Mouse (Mus musculus): ENCODE data around the gene Tctn3.
A peak's percentile ranks its signal among the peaks of the same experiment; 100 is the strongest.
"Not testable (repeated sequence)": the region's sequence is repeated elsewhere in the genome, so short reads cannot be mapped to it uniquely, and the experiment has no call there.

Tctn3 gene

DNA sequence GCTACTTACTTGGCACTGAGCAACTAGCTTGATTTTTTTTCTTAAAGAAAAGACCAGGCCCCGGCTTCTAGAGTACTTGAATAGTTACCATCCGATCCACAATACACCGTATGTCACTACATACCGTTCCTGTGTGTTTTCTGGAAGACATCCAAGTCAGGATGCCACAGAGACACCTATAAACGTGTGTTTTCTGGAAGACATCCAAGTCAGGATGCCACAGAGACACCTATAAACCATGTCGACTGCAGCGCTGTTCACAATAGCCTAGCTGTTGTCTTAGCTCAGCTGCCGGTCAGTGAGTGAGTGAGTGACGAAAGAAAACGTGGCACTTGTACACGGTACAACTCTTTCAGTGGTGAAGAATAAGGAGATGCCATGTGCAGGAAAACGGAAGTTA is 13.9 kb upstream of the Tctn3 start:
- DNase-seq (ENCODE audit: low spot score in 2 of 2) = no peak

DNA sequence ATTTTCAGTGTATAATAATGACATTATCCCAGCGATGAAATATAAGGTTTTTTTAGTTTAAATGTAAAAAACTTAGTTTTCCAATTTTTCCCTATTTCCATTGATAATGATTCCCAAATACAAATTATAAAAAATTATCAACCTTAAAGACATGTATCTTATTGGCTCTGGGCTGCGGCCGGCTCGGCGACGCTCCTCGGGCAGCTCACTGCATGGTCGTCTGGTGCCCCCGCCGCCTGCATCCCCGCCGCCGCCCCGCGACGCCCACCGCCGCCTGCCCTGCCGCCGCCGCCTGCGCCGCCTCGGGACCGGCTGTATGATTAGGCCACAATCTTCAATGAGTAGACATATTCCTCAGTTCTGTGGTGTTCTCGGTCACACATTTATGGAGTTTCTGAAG is 9.6 kb upstream of the Tctn3 start:
- not testable (repeated sequence) for DNase-seq (ENCODE audit: low spot score in 2 of 2)

DNA sequence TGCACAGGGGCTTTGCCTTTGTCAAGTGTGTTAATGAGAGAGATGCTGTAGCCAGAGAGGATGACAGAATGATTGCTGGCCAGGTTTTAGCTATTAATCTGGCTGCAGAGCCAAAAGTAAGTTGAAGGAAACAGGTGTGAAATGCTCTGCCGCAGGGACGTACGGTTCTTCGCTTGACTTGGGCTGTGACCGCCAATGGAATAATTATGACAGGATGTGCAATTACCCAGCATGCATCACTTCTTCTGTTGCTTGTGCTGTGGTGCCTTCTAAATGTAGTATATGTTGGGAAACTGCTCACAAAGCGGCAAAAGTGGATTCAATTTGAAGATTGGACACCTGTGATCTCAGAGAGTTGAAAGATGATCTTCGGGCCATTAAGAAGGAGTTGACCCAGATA is 4.0 kb upstream of the Tctn3 start:
- no peak for DNase-seq (ENCODE audit: low spot score in 2 of 2)

DNA sequence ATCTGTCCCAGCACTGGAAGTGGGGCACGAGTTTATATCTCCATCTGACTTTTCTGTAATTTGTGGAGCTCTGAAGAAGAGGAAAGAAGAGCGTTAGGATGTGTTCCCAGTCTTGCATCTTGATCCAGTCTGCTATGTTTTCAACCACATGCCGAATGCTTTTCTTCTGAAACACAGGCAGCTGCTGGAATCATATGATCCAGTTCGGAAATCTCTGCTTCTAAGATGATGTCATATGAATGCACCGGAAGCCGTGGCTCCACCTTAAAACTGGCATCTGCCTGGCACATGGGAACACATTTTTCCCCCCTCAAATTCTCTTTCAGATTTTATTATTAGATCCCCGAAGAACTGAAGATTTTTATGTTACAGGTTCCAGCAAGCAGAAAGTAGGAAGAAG is 2.8 kb upstream of the Tctn3 start:
- no peak for DNase-seq (ENCODE audit: low spot score in 2 of 2)

DNA sequence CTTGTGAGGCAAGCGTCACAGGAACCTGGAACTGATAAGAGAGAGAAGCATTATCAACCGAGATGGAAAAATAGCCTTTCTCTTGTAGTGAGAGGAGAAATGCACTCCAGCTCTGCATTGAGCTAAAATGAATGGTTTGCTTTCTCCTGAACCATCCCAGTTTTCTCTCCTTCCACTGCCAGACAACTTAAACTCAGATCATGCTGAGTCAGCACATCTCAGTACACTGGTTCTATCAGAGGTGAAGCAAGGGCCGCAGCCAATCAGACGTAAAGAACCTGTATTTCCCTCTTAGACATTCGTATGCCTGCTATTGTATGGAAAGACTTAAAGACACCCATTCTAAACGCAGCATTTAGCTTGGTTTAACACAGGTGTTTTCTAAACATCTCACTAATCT is 4.4 kb downstream of the Tctn3 start:
- no peak for DNase-seq (ENCODE audit: low spot score in 2 of 2)

DNA sequence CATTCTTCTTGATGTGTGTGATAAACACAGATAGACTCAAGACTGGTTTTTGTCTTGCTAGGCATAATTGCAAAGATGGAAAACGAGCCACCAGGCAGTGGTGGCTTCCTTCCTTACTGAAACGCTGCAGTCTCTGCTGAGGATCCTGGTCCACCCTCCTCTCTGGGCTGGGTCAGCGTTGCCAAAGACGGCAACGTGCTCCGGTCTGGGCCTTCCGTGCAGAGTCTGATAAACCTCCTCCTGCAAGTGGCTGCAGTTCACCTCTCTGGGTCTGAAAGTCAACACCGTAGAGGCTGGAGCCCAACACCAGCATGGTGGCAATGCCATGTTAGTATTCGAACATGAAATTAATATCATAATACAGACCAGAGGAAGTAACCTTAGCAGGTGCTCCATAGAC is 6.8 kb downstream of the Tctn3 start:
- DNase-seq (ENCODE audit: low spot score in 2 of 2) = no peak

DNA sequence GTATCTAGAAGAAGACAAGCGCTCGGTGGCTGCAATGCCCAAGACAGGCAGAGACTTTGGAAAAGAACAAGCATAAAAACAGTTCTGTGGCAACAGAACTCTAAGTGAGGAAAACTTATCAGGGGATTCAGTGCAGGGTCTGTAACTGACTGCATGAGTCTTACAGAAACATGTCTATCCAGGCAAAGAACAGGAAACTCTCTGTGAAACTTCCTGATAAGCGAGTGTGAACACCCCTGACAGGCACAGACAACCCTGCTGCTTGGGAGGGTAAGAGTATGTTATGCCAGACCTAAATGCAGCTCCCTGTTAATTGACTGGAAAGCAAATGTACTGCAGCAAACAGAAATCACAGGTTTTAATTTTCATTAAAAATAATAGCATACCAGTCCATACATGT is 10.2 kb downstream of the Tctn3 start:
- DNase-seq (ENCODE audit: low spot score in 2 of 2) = no peak

DNA sequence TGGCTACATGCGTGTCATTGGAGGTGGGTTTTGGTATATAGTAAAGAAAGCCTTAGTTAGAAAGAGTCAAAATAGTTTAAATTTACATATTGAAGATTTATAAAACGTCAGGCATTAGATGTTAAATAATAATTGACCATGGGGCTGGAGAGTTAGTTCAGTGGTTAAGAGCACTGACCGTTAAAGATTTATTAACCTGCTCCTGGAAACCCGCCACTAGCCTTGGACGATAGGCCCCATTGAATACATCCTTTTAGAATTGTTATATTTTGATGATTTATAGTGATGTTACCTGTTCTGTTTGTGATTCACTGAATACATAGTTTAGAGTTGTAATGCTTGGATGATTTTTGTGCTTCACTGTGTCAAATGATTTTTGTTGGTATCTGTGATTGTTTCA is 11.2 kb downstream of the Tctn3 start:
- DNase-seq (ENCODE audit: low spot score in 2 of 2) = not testable (repeated sequence)

DNA sequence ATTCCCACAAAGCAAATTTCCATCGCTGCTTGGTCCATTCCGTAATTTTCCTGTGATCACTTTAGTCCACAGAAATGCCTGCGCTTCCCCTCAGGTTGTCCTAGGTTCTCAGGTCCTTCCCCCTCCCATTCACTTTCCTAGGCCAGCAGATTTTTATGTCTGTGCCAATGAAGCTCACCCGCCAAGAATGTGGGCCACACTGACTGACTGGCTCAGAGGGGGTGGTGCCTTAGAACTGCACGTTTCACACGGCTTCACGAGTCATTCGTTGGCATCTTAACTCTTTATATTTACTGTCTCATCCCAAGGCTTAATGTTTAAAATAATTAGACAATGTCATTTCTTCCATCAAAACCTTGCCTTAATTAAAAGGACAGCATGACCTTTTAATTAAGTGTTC is 16.2 kb downstream of the Tctn3 start:
- DNase-seq (ENCODE audit: low spot score in 2 of 2) = no peak

DNA sequence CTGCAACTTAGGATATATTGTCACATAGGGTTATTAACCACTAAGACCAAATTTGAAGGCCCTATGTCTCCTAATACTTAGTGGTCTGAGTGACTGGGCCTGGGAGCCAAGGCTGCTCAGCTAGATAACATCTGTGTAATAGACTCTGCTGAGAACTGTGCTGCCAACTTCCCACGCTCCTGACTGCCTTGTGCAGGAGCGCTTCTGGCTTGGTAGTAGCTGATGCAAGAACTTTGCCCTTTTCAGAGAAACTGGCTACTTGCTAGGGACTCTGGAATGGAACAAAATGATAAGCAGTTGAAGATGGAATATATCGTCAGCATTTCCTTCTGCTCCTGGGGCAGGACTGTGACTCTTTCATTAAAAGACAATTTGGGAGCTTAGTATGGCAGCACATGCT is 16.8 kb downstream of the Tctn3 start:
- DNase-seq (ENCODE audit: low spot score in 2 of 2) = no peak

DNA sequence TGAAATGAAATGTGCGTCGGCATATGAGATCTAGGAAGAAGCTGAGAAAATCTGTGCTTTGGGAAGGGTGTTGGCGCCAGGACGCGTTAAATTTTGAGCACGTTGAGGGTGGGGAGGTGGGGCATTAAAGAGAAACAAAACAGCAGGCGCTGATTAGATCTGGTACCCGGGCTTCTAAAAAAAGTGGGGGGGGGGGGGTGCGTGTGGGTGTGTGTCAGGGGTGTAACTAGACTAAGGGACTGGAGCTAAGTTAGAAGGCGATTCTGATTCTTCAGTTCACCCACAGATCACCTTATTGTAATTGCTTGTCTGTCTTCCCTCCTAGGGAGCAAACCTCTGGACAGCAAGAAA is 22.5 kb downstream of the Tctn3 start:
- no peak for DNase-seq (ENCODE audit: low spot score in 2 of 2)

DNA sequence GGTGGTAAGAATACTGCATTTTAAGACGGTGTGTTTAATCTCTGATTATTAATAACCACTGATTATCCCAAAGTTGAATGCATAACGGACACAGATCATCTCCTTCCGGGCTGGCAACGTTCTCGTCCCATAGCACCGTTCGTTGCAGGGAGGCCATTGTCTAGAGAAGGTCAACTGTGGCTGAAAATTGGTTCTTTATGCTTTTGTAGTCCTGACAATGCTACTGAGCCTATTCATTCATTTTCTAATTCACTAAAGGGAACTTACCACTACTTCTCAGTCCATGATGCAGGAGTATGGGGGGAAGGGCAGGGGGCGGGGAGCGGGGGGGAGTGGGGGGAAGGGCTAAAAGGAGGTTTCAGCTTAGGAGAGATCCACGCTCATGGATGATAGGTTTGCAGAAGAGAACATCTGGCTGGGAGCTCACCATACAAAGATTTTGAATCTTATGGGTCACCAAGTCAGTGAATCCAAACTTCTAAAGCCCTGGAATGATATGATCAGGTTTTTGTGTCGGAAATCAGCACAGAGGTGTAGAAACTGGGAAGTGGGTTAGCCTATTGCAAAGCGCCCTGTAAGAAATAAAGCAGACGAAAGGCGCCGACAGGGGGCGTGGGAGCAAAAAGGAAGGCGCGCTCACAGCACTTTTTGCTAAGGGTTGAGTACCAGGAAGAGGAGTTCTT is 23.0 kb downstream of the Tctn3 start:
- DNase-seq (ENCODE audit: low spot score in 2 of 2) = peak; percentile 76 to 85

DNA sequence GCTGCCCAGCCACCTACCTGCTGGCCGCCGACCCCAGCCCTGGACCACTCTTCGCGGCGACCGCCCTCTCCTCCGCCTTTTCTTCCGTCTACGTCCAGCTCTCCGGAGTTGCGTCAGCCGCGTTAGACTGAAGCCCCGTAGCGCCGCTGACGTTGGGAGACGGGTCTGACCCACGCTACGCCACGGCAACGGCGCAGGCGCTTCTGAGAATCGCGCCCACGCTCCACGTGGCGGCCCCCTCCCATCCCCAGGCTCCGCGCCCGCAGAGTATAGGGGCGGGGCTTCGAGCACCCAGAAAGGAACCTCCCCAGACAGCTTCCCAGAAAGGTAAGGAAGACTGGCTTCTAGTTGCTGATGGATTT is 23.8 kb downstream of the Tctn3 start, which contains the start of gene Aldh18a1:
Gene Aldh18a1 (minus strand): TSS at position 171 of the 362 bp plus-strand sequence.
- DNase-seq (ENCODE audit: low spot score in 2 of 2) = peak; percentile 87 to 89

DNA sequence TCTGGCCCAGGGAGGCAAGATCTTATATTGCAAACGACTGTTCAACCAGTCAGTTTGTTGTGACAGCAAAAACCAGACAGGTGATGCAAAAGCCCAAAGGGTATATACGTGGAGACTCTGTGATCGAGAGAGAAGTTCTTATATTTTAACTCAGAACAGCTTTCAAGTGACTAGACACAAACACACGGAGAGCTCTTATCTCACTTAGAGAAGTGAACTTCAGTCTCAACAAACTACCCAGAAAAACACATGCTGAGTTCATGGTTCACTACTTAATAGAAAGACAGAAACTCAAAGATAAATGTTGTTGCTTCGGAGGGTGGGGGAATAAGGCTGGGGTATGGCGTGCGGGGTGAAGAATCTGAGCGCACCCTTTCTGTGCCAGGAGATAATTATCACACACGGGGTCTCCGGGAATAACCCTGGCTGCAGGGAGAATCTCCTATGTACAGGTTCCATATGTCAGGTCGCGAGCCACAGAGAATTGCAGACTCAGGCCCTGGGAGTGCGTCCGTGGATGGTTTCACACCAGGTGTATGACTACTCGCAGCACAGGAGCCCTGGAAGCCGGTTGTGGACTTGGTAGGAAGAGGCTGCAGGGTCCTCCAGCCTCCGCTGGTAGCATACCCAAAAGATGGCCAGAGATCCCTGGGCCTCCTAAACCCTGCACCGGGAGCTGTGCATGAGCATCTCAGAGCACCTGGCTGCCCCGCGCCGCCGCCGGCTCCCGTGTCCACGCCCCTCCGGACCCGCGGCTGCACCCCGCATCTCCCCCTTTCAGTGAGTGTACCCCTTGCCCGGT is 24.3 kb downstream of the Tctn3 start:
- DNase-seq (ENCODE audit: low spot score in 2 of 2) = no peak

DNA sequence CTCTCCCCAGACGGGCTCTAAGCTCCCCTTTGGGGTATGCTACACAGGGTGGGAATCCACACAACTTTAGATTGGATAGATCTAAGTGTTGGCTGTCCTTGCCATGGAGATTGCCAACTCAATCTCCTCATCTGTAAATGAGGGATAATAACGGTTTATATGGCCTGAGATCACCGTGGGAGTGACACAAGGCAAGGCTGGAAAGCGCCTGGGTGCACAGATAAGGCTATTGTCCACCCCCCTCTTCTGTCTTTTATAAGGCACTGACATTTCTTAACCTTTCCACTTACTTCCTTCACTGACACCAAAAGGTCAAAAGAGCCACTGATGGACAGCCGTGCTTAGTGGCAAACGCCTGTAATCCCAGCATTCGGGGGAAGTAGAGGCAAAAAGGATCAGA is 25.1 kb downstream of the Tctn3 start:
- no peak for DNase-seq (ENCODE audit: low spot score in 2 of 2)

DNA sequence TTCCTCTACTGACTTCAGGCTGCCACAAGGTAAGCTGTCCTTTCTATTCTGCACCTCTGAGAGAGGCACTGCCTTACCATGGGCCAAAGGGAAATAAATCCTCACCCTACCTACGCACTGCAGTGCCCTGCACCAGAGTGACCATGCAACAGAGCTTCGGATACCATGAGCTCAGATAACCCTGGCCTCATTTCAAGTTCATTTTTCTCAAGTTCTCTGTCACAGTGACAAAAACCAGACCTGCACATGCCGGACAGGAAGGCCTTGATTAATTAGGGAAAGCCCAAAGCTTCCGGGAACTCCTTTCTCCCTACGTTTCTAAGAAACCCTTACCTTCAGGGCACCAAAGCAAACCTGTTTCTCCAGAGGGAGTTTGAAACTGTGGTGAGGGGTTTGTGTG is 30.4 kb downstream of the Tctn3 start:
- DNase-seq (ENCODE audit: low spot score in 2 of 2) = no peak

DNA sequence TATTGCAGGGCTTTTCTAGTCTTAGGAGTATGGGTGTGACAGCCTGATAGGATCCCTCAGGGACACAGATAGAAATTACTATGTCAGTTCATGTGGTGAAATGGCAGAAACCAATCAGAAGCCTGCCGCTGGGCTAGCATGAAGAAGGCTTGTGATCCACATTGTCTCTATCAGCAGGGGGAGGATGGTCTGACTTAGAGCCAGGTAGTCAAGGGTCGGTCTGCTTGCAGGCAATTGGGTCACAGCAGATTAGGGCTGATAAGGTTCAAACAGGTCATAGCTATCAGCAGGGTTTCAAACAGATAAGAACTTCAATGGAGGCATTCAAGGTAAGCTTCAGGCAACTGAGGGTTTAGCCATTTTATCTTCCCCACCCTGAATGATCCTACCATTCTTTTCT is 31.1 kb downstream of the Tctn3 start:
- no peak for DNase-seq (ENCODE audit: low spot score in 2 of 2)

DNA sequence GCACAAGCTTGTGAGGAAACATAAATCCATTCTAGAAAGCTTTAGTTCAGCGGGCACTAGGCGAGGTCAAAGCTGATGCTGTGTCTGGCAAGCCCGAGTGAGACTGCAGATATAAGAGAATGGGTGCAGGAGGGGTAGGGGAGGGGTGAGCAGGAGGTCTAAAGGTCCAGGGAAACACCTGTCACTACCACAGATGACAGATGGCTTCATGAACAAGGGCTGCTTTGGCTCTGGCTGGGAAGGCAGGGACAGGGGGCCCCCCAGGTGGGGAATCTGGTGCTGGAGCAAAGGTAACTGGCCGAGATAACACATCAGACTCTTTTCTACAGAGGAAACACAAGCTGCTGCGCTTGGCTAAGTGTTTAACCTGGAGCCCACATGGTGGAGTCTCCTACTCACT is 36.6 kb downstream of the Tctn3 start:
- no peak for DNase-seq (ENCODE audit: low spot score in 2 of 2)

DNA sequence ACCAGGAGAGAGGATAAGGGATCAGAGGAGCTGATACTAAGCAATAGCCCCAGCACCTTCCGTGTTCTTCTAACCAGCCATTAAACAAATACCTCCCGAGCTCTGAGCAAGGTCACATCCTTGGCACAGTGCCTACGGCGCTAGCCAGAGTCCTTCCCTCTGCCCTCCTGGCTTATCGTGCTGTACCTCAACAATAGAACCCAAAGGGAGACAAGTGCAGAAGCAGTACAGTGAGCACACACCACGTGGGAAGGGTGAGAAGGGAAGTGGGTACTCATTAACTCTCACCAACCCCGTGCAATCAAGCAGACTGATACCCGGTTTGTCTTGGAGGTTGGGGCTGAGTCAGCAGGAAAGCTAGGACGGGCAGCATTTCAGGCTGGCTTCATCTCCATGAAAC is 41.3 kb downstream of the Tctn3 start:
- no peak for DNase-seq (ENCODE audit: low spot score in 2 of 2)

DNA sequence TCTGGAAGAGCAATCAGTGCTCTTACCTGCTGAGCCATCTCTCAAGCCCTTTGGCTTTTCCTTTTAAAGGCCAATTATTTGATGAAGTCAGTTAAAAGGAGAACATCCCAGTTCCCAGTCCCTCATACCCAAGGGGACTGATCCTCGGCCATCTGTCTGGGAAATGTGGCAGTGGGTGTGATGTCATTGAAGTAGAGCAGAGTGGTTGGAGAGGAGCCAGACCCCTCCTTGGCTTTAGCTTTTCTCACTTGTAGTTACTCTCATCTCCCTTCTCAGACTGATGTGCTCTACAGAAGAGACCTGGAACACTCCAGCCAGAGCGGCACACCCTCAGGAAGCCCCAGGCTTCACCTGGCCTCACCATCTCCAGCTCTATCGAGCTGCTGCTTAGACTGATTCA is 44.4 kb downstream of the Tctn3 start:
- DNase-seq (ENCODE audit: low spot score in 2 of 2) = no peak

DNA sequence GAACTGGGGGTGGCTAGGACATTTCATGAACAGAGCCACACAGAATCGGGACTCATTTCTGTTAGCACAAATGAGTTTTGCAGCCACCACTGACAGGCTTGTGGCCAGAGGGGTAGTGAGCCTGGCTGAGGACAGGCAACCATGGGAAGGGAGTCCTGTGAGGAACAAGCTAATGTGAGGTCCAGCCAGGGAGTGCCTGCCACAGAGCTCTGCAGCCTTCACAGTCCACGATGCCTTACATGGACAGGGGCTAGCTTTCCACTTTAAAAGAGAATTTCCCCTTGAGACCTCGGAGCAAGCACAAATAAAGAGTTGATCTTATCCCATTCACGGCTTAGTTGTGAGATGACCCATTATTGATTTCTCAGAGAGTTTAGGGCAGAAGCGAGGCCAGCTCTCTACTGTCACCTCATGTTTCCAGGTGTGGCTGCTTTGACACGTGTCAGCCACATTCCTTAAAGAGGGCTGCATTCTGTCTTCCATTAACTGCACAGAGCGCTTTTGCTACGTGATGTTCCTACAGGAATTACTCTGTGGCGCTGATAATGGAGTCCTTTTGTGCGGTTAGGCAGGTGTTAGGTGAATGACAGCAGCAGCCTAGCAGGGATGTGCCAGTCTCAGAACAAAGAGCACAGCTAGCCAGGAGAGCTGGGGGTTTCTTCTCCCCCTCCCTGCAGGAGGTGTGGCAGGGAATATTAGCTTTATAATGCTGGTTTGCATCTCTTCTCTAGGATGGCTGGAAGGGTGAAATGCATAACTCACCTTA is 48.0 kb downstream of the Tctn3 start:
- DNase-seq (ENCODE audit: low spot score in 2 of 2) = no peak

DNA sequence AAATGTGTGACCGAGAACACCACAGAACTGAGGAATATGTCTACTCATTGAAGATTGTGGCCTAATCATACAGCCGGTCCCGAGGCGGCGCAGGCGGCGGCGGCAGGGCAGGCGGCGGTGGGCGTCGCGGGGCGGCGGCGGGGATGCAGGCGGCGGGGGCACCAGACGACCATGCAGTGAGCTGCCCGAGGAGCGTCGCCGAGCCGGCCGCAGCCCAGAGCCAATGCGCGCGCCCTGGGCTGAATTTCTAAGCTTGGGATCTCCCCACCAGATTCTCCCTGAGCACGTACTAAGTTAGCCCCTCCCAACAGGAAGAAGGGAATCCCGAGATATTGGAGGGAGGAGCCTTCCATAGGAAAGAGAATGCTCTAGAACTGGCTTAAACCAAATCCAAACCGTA is 50.5 kb downstream of the Tctn3 start:
- not testable (repeated sequence) for DNase-seq (ENCODE audit: low spot score in 2 of 2)

DNA sequence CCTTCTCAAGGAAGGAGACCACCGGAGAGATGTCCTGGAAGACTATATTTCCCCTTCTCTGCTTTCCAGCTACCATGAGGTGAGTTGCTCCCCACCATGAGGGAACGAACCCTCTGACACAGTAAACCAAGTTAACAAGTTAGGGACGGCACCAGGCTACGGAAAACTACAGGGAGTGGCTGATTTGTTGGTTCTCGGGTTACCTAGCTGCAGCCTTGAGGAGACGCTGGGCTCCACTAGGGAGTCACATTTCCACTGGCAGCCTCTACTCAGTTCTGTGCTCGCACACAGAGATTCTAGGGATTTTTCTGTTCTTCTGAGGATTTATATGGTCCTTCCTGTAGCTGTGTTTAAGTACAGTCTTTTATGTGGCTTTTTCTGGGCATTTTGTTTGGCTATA is 56.0 kb downstream of the Tctn3 start:
- no peak for DNase-seq (ENCODE audit: low spot score in 2 of 2)

Data from frontal cortex, postnatal 14 days (tissue).